Mouse (Mus musculus) adrenal gland, postnatal 10 days (tissue): ENCODE data around the gene Sh3bgrl3. TPM values are rescaled to one million over a fixed set of nuclear protein-coding genes. Genes with fewer than 3 reads are reported as not detected.
A peak's percentile ranks its signal among the peaks of the same experiment; 100 is the strongest.
"Not testable (repeated sequence)": the region's sequence is repeated elsewhere in the genome, so short reads cannot be mapped to it uniquely, and the experiment has no call there.

ENCODE experiments used
- DNase-seq: peaks from one replicate; pipeline ENCODE4 v3.0.0; 2021; ENCODE audit warnings: mixed read lengths
- long read RNA-seq, 2 experiments: library from polyadenylated mRNA; stranded (forward); transcript quantifications; one replicate each; pipeline ENCODE4 v2.0.0; 2021
- total RNA-seq, 2 experiments: library from RNA; stranded (reverse); gene quantifications; 2 replicates each; pipeline ENCODE4 v1.2.3; 2021

Sh3bgrl3 gene
- total RNA-seq = 100 to 1,000 TPM in 1 of 2 experiments, 10 to 100 TPM in 1; 94.4 to 103 TPM
- long read RNA-seq, experiment 1, transcript Sh3bgrl3-201 (3 exons, 743 nt) = major isoform, 108 of 116 reads
- long read RNA-seq, experiment 1, partial matches to known transcripts = 3 of 116 reads
- long read RNA-seq, experiment 1, other reads (novel, unspliced or antisense) = 1 of 116 reads
- long read RNA-seq, experiment 2, transcript Sh3bgrl3-201 (3 exons, 743 nt) = major isoform, 87 of 97 reads
- long read RNA-seq, experiment 2, partial matches to known transcripts = 7 of 97 reads
- long read RNA-seq, experiment 2, other reads (novel, unspliced or antisense) = 1 of 97 reads

DNA sequence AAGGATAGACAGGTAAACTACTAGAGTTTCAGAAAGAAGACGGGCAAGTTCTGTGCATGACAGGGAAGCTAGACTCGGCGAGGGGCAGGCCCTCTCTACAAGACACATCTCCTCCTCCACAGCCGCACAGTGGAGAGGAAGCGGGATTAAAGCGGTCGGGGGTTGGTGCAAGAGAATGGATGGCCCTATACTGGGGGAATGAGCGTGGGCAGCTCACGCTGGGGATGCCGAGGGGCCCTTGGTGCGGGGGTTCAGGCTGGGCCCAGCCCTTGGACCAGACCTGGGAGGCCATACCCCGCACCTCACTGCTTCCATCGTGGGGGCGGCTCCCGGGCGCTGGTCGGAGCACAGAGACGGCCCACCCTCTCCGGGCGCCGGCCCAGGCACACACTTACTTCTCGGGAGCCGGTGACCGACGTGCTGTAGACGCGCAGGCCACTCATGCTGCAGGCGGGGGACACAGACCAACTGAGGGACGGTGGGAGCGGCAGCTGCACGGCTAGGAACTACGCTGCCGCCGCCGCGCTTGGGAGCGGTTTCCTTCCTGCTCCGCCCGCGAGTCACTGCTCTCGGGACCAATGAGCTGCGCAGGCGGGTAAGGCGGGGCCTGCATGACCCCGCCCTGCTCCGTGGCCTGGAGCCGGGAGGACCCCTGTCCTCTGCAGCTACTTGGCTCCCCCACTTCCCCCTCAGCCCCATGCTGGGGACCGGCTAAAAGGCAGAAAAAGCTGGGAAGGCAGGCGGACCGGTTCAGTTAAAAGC, at the start of gene Sh3bgrl3:
TSS of gene Sh3bgrl3 (minus strand) at position 569 of the 762 bp plus-strand sequence.
- DNase-seq = peak; percentile 93

DNA sequence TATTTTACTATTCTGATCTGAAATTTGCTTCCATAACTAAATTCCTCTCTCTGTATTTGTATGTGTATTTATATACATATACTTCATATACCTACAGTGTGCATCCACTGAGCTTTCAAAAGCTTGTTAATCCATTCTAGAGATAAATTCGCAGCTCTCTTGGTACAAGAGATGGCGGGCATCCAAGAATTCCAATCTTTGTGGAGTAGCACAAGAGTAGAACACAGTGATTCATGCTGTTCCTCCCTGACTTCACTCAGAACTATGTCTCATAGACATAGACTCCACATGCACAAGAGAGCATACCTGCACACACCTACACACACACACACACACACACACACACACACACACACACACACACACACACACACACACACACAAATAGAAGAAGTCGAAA, 43.8 kb upstream of the Sh3bgrl3 start:
- DNase-seq = peak; percentile 48

- DNase-seq = no peak
Observed at GRCm38 (mm10) chr4:134166906-134167305, 38.3 kb upstream of the Sh3bgrl3 start.

- no peak for DNase-seq
Observed at GRCm38 (mm10) chr4:134165548-134166465, 37.2 kb upstream of the Sh3bgrl3 start.

- peak; percentile 34 for DNase-seq
Observed at GRCm38 (mm10) chr4:134165024-134165423, 36.4 kb upstream of the Sh3bgrl3 start.

- no peak for DNase-seq
Observed at GRCm38 (mm10) chr4:134164591-134164990, 36.0 kb upstream of the Sh3bgrl3 start.

DNA sequence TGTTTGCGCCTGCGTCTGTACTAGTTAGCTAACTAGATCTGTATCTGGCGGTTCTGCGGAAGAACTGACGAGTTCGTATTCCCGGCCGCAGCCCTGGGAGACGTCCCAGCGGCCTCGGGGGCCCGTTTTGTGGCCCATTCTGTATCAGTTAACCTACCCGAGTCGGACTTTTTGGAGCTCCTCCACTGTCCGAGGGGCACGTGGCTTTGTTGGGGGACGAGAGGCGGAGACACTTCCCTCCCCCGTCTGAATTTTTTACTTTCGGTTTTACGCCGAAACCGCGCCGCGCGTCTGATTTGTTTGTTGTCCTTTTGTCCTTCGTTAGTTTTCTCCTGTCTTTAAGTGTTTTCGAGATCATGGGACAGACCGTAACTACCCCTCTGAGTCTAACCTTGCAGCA, 31.5 kb upstream of the Sh3bgrl3 start:
- peak; percentile 44 for DNase-seq

DNA sequence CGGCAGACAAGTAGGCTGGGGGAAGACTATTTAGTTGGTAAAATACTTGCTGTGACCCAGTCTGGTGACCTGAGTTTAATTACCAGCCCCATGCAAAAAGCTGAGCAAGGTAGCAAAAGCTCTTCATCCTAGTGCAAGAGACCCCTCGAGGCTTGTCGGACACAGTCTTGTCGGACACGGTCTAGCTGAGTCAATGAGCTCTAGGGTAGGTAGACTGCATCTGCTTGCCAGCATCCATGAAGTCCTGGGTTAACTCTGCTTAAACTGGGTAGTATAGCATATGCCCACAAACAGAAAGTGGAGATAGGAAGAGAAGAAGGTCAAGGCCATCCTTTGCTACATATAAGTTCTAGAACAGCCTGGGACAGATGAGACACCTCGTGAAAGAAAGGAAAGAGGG, 30.2 kb upstream of the Sh3bgrl3 start:
- DNase-seq = no peak

- DNase-seq = no peak
Observed at GRCm38 (mm10) chr4:134157558-134157957, 29.0 kb upstream of the Sh3bgrl3 start.

GRCm38 (mm10) chr4:134156744-134157143, 28.2 kb upstream of the Sh3bgrl3 start:
- DNase-seq = peak; percentile 45

DNA sequence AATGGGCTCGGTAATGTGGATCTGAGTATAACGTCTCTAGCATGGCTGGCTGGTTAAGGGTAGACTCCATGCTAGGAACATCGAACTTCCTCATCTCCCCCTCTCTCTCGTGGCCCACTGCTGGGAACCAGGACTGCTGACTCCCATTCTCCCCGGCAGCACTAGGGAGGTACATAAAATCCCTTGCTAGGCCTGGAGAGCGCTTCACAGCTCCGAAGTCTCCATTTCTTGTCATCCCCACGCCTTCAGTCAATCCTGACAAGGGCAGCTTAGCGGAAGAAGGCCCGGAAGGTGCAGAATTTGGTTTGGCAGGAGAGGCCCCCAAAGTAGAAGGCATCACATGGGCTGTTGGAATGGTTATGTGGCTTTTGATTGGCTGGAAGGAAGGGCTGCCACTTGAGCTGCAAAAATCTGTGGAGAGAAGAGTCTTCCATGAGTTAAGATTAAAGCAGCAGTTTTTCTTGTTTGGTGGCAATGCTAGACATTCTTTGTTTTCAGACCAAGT, 27.4 kb upstream of the Sh3bgrl3 start:
- no peak for DNase-seq

DNA sequence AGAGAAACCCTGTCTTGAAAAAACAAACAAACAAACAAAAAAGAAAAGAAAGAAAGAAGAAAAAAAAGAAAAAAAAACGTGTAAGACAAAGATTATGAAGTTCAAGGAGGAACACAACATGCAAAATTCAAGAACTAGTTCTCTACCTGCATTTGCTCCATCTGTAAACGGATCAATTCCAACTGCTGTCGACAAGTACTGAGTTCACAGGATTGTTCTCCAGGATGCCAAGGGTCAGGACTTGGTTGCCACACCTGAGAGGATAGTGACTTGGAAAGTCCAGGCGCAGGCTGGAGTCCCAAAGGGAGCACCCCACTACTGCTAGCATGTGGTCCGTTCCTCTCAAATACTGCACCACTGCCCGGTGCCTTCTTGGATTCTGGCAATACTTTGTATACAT, 26.9 kb upstream of the Sh3bgrl3 start:
- no peak for DNase-seq

- DNase-seq = peak; percentile 36
Observed at GRCm38 (mm10) chr4:134154354-134154753, 25.8 kb upstream of the Sh3bgrl3 start.

DNA sequence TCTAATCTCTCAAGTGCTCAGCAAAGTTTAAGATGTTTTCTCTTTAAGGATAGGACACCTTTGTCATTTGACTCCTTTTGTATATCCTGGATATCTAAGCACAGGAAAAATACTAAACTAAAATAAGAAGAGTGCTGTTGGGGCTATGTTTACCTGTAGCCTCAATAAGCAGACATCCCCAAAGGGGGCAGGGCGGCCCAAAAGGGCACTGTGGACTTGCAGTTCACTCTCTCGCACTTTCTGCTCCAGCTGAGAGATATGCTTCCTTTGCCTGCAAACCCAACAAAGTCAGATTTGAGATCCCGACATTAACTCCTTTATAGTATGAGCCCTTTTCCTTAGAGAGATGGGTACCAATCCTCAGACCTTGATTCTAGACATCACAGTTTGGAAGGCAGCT, 25.1 kb upstream of the Sh3bgrl3 start:
- no peak for DNase-seq

DNA sequence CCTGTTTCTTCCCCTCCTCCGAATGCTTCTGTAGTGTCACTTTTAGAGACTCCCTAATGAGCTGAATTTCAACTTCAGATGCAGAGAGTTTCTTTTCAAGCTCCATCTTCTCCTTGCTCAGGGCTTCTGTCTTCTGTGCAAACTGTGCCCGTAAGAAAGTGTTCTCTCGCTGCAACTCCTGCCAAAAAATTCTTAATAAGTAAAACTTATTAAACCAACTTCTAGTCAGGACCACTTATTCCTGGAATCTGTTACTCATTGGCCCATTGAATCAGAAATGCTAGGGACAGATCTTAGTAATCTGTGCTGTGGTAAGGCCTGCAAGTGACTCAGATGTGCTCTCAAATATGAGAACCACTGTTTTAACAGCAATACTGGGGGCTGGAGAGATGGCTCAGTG, 23.5 kb upstream of the Sh3bgrl3 start:
- no peak for DNase-seq

- no peak for DNase-seq
Observed at GRCm38 (mm10) chr4:134149389-134149788, 20.8 kb upstream of the Sh3bgrl3 start.

GRCm38 (mm10) chr4:134144297-134144696, 15.7 kb upstream of the Sh3bgrl3 start:
- not testable (repeated sequence) for DNase-seq

- no peak for DNase-seq
Observed at GRCm38 (mm10) chr4:134138857-134139256, 10.3 kb upstream of the Sh3bgrl3 start.

DNA sequence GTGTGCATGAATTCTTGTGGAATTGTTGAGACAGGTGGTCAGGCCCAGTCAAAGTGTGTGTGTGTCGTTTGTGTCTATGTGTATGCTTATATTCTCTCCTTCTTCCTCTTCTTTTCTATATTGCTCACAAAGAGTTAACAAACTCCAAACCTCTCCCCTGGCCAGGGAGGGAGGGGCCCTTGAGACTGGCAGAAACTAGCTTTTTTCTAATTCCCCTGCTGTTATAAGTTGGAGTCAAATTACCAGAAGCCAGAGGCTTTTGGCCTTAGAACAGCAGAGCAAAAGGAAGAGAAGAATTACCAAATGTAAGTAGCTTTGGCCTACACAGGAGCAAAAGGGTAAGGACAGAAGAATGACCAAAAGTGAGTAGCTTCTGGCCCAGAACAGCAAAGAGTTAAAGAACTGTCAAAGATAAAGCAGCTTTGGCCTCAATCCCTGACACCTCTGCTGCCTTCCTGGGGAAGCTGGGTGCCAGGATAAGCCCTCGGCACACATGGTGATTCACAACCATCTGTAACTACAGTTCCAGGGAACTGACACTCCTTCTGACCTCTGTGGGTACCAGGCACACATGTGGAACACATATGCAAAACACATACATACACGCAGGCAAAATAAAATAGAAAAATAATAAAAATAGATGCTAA, 7.8 kb upstream of the Sh3bgrl3 start:
- no peak for DNase-seq

DNA sequence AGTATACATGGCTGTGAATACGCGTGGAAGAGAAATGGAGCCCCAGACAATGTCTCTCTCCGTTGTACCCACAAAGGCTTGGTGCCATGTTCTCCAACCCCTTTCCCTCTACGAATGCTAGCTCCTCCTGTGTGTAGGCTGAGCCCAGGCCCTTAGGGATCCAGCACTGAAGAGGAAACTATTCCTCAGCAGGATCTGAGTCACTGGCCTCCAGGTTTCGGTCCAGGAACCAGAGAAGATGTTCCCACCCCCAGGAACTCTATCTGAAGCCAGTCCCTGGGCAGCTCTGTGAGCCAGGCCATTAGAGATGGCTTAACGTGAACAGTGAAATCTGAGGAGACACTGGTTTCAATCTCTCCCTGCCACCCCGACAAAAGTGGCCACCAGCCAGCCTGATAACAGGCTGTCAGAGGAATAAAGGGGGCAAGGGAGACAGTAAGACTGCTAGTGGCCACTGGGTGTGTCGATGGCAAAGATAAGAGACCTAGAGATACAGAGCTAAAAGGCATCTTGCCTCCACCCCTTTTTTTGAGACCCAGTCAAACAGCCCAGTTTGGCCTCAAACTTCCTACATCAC, 4.0 kb upstream of the Sh3bgrl3 start:
- no peak for DNase-seq

DNA sequence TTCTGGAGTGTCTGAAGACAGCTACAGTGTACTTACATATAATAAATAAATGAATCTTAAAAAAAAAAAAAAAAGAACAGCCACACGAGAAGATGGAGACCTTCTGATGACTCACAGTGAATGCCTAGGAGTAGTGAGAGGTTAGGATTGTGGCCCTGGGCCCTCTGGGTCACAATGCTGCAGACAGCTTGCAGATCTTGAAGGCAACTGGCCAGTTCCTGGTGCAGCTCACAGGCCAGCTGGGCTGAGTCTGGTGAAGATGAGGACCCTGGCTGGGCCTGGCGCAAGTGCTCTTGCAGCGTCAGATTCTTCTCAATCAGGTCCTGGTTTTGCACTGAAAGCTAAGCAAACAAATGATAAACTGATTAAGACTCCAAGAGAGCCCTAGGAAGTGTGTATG, 3.5 kb upstream of the Sh3bgrl3 start:
- DNase-seq = no peak
